Mouse (Mus musculus): ENCODE measurements around the gene Cdc40.
A peak's percentile ranks its signal among the peaks of the same experiment; 100 is the strongest.

Cdc40 gene

DNA sequence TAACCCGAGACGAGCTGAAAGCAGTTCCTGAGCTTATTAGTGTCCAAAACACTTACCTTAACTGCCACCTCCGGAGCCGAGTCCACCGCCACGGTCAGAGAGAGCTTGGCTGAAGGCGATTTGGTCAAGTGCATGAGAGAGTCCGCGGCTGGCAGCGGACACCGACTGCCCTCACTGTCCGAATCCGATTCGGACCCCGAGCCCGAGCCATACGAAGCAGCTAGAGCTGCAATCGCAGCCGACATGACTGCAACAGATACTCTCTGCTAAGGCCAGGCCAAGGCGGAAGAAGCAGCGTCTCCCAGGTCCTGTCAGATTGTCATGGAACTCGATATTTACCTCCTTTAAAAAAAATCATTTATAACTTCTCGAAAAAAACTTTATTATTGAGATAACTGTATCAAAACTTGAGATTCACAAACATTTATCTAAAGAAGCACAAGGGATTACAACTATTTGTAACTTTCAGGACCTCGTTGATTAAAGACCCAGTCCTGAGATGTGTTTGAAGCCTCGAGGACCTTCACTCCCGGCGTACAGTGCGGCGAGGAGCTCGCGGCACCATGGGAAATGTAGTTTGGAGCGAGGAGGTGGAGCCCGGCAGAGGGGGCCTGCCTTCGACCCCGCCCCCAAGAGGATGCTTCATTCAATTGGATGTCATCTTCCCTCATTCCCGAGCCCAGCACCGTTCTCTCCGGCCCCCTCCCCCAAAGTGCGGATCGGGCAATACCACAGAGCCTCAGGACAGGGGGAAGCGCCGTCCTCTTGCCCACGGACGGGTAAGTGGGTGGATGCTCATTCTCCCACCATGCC is at the start of gene Cdc40, which contains the start of gene Wasf1:
TSS of gene Cdc40 (minus strand) at position 481 of the 813 bp plus-strand sequence.
TSS of gene Wasf1 (plus strand) at position 645 of the 813 bp plus-strand sequence.
- DNase-seq (ENCODE audit: low spot score) = peak; percentile 99

DNA sequence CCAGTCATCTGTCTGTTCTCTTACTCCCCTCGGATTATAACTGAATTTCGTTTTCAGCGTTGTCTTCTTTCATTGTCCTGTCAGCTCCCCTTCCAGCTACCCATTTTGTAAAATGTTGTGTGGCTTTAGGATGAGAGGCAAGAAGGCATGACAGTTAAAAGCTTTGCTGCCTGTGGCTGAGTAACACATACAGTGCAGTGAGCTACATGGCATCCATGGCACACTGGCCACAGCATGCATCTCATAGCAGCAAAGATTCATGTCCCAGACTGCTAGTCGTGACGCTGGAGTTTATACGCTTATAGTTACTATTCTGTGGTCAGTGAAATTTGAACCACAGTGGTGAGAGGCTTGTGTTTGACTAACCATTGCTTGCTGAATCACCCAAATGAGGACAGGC is 36.4 kb upstream of the Cdc40 start:
- DNase-seq (ENCODE audit: low spot score) = no peak

- no peak for DNase-seq (ENCODE audit: low spot score)
Observed at GRCm38 (mm10) chr10:40918669-40919440, 35.7 kb upstream of the Cdc40 start.

DNA sequence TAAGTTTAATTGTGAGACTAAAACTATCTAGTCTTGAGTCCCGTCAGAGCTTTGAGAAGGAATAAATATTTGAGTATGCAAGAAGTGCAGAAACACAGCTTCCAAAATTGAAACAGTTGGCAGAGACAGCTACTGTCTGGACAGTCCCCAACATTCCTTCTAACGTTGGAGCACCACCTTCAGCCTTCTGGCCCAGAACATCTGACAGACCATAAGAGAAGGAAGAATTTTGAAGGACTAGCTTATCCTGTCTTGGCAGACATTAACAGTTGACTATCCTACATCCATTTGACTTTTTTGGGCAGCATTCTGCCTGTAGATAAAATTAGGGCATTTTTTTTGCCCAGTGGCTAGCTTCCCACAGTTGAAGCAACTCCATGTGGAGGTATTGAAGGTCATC is 32.1 kb upstream of the Cdc40 start:
- DNase-seq (ENCODE audit: low spot score) = no peak

DNA sequence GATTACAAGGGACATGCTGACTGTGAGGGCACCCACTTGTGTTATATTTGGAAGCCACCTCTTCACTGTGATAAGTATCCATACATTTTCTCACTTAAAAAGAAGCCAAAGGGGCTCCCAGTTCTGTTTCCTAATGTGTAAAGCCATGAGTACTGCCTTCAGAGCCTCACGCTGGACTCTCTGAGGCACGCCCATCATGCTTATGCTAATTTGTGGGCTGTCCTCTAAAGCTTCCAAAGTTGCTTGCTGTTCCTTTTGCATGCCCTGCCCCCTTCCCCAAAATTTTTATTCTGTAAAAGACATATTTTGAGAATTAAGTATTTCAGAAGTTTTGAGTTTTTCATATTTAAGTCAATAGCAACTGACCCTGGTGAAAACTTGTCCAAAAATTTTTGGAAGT is 27.7 kb upstream of the Cdc40 start:
- no peak for DNase-seq (ENCODE audit: low spot score)

- DNase-seq (ENCODE audit: low spot score) = no peak
Observed at GRCm38 (mm10) chr10:40908580-40908979, 25.5 kb upstream of the Cdc40 start.

DNA sequence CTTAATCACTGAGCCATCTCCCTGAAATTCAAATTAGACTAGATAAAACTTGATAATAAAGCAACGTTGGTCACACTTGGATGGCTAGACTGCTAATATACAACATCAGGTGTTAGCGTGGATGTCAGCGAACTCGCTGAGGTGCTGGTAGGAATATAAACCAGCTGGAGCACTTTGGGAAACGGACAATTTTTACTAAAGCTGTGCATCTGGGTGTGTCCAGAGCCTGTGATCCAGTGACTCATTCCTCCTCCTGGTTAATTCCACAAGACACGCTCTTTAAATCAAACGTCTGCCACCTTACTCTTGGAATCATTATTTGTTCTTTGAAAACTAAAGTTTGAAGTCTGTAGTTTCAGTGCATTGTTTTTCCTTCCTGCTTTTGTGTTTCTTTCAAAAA is 23.7 kb upstream of the Cdc40 start:
- DNase-seq (ENCODE audit: low spot score) = no peak

- no peak for DNase-seq (ENCODE audit: low spot score)
Observed at GRCm38 (mm10) chr10:40906131-40906530, 23.0 kb upstream of the Cdc40 start.

DNA sequence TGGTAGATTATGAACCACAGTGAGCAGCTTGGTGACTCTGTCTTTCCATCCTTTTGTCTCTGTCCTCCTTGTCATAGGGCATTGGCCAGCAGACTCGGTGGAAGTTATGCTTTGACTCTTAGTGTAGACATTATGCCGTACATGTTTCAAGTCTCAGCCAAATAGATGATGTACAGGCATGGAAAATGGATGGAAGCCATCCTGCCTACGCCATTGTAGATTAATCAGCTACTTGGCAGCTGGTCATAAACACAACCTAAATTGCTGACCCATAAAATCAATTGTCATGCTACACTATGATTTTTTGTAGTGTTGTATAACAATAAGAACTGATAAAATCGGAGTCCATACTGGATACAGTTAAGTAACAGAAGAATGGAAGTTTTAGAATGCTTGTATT is 18.7 kb upstream of the Cdc40 start:
- no peak for DNase-seq (ENCODE audit: low spot score)

DNA sequence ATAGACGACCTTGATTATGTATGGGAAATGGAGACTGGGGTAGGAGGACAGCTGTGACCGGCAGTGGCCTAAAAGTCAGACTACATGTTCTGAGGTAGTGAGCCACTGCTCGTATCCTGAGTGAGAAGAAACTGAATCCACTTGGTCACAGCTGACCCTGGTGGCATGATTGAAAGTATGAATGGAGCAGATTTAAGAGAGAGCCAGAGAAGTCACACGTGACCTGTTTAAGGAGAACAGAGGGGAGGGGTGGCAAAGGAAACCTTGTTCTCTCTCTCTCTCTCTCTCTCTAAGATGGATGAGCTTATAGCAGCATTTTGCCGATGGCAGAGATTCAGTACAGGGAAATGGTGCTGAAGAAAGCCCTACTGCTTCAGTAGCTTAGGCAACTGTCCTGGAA is 13.5 kb upstream of the Cdc40 start:
- no peak for DNase-seq (ENCODE audit: low spot score)

DNA sequence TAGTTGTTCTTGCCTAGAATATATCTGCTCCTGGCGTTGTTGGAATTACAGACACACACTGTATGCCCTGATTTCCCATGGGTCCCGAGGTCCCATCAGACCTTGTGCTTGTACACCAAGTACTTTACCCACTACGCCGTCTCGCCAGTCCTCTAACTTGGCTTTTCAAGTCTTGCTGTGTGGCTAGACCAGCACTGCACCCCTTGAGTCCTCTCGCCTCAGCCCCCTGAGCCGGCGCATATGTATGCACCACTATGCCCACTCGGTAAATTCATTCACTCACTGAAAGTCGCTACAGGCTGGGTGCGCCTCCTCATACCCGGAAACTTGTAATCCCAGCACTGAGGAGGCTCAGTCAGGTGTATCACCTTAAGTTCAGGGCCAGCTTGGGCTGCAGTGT is 12.7 kb upstream of the Cdc40 start:
- DNase-seq (ENCODE audit: low spot score) = no peak

DNA sequence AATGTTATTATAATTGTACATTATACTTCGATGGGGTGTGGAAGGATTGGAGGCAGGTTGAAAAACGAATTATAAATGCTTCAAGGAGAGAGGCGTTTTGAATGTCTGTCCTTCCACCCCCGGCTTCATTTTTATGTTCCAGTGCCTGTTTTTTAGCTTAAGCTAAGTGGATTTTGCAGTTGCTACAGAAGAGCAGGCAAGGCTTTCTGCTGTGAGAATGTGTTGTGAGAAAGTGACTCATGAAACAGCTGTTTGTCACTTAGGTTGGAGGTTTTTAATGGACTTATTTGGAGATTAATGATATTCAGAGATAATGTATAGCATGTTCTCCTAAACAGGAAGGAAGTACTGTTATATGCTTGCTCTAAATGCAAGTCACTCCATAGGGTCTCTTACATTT is 6.0 kb upstream of the Cdc40 start:
- no peak for DNase-seq (ENCODE audit: low spot score)

- no peak for DNase-seq (ENCODE audit: low spot score)
Observed at GRCm38 (mm10) chr10:40887316-40887715, 4.2 kb upstream of the Cdc40 start.

- DNase-seq (ENCODE audit: low spot score) = no peak
Observed at GRCm38 (mm10) chr10:40885432-40885831, 2.3 kb upstream of the Cdc40 start.

- peak; percentile 60 for DNase-seq (ENCODE audit: low spot score)
Observed at GRCm38 (mm10) chr10:40884279-40884806, 1.2 kb upstream of the Cdc40 start.

DNA sequence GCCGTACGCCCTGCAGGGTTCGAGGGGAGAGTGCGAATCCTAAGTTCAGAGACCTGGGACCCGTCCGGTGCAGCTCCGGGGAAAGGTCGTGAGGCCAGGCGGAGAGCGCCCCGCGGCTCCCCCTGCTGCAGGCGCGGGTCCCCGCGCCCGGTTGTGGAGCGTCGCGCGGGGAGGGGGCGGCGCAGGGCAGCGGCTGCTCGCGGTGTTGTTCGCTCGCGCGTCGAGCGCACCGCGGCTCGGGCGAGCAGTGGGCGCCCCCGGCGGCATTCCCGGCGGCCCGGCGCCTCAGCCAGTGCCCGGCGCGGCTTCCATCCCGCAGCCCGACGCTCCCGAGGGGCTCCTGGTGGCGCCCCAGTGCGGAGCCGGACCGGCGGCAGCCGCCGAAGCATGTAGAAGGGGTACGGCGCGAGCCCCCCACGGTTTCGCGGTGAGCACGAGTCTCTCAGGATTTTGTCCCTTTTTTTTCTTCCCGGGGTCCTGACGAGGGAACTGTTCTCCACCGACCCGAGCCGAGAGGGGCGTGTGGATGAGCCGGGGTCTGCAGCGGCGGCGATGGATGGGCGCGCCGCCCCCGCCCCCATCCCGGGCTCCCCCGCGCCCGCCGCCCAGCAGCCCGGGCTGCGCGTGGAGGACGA is 650 bp upstream of the Cdc40 start:
- no peak for DNase-seq (ENCODE audit: low spot score)

DNA sequence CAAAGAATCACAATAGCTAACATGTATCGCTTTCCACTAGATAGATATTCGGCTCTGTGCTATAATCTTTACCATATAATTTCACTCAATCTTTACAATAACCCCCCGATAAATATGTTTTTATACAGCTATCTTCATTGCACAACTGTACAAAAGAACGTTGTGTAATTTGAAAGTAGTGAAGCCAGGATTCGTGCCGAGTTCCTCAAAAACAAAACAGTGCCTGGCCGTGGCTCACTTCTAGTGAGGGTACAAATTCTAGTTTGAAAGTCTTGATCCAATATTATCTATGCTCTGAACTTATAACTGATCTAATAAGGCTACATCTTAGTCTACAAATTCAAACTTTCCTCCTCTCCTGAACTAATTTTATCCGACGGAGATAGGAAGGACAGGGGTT is 778 bp downstream of the Cdc40 start:
- DNase-seq (ENCODE audit: low spot score) = no peak

- no peak for DNase-seq (ENCODE audit: low spot score)
Observed at GRCm38 (mm10) chr10:40881236-40881635, 1.9 kb downstream of the Cdc40 start.

DNA sequence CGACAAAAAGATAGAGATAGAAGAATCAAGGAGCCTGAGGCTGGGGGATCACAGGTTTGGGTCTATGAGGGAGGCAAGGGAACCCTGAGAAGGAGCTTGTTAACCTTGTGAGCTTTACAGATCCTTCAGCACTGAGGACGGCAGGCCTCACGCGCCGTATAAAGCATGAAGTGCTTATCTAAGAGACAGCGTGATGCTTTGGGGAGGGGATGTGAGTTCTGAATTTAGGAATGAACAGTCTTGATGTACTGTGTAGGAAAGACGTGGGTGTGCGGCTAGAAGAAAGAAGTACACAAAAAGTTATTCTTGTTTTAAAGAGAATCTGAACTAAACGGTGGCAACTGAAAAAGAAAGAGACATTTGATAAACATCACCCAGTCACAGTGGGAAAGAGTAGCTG is 3.1 kb downstream of the Cdc40 start:
- no peak for DNase-seq (ENCODE audit: low spot score)

- DNase-seq (ENCODE audit: low spot score) = no peak
Observed at GRCm38 (mm10) chr10:40878246-40878645, 4.9 kb downstream of the Cdc40 start.

- DNase-seq (ENCODE audit: low spot score) = no peak
Observed at GRCm38 (mm10) chr10:40872052-40872451, 11.1 kb downstream of the Cdc40 start.

DNA sequence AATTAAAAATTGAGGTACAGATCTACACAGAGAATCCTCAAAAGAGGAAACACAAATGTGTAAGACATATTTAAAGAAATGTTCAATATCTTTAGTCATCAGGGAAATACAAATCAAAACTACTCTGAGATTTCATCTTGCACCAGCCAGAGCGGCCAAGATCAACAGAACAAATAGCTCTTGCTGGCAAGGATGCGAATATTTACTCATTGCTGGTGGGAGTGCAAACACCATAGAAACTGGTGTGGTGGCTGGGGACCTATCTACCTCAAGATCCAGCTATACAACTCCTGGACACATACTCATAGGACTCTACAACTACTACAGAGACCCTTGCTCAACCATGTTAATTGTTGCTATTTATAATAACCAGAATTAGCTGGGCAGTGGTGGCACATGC is 11.8 kb downstream of the Cdc40 start:
- no peak for DNase-seq (ENCODE audit: low spot score)

- DNase-seq (ENCODE audit: low spot score) = no peak
Observed at GRCm38 (mm10) chr10:40868081-40868480, 15.0 kb downstream of the Cdc40 start.
